Mouse (Mus musculus) heart, postnatal 14 days (tissue): Measurements from ENCODE around the gene Olfr1387. TPM values are rescaled to one million over a fixed set of nuclear protein-coding genes. Genes with fewer than 3 reads are reported as not detected.
A peak's percentile ranks its signal among the peaks of the same experiment; 100 is the strongest.
"Not testable (repeated sequence)": the region's sequence is repeated elsewhere in the genome, so short reads cannot be mapped to it uniquely, and the experiment has no call there.

ENCODE experiments used
- DNase-seq, 2 experiments: peaks; one replicate each; pipeline ENCODE4 v3.0.0; 2021 to 2022
- intact Hi-C: fragments of 180-260 bp; cut with DNase I; formaldehyde crosslinking; loops from one replicate; pipeline ENCODE4 v1.15.1; 2025
- long read RNA-seq, 2 experiments: library from polyadenylated mRNA; stranded (forward); transcript quantifications; one replicate each; pipeline ENCODE4 v2.0.0; 2021
- total RNA-seq, 2 experiments: library from RNA; stranded (reverse); gene quantifications; 2 replicates each; pipeline ENCODE4 v1.2.3; 2021

Olfr1387 gene
- under 1 TPM in 1 of 2 experiments, not detected in 1; 0.05 TPM for total RNA-seq
- long read RNA-seq, experiment 1, result 0 reads
- long read RNA-seq, experiment 2, result 0 reads

DNA sequence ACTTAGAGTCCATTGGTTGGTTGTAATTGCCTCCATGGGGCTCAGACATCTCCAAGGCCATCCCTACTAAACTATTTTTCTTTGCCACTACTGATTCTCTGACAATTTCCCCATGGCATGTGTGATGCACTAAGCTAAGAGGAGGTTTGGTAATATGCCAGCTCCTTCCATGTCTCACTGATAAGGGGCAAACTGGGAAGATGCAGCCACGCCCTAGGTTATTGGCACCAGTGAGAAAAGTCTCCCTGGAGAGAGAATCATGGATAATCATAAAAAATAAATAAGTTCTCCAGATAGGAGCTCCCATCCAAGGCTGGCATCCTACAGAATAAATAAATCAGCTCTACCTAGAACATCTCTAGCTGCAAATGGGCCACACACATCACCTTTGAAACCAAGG lies at the start of gene Olfr1387:
TSS of gene Olfr1387 (plus strand) at position 301 of the 400 bp plus-strand sequence.
- no peak for DNase-seq
- intact Hi-C loops, result no loop called here

DNA sequence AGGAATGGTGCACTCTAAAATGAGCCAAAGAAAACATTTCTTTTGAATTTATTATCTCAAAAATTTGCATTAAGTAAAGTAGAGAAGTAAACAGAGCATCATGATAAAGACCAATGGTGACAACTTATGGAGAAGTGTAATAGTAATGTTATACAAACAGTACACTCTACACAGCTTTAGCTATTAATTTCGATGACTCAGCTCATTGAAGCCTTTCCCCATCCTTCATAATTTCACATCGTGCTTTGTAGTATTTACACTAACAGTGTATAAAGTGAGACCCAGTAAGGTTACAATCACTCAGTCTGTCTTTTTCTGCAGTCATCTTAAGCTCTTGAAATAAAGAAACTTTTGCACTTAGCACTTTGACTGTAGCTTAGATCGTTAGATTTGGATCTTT lies 48.4 kb upstream of the Olfr1387 start:
- no peak for DNase-seq
- intact Hi-C loops, result no loop called here

DNA sequence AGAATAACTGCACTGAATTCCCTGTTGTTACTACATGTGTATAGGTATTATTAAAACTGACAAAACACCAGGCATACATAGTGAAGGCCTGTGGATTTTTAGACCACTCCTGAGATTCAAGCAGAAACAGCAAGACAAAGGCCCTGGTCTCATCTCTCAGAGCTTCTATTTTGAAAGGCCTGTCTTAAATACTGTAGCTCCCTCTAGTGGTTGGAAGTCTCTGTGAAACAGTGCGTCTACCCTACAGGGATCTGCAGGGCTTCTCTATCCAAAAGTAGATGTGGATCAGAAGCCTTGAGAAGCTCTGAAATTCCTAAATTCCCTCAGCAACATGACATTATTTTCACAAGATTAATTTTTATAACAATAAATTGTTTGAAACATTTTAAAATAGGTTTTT lies 44.6 kb upstream of the Olfr1387 start:
- intact Hi-C loops, result loop anchor here (5.0 kb wide), 1 partner anchor 218 kb away; no protein-coding TSS in a partner anchor
- DNase-seq, result peak in 1 of 2 experiments; percentile 4

DNA sequence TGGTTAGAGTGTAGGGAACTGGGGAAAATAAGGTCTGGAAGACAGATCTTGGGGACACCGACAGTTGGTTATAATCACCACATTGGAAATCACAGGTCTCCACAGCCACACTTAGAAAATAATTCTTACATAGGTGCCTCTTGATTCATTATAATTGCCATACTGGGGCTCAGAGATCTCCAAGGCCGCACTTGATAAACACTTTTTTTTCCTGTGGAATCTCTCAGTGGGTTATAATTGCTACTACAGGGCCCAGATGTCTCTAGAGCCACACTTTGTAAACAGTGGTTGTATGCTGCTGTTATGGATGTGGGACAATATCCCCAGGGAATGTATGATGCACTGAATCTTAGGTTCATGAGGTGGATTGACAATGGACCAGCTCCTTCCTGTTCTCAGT lies 32.4 kb upstream of the Olfr1387 start, which contains the start of gene Olfr1389:
TSS of gene Olfr1389 (plus strand) at position 301 of the 400 bp plus-strand sequence.
- intact Hi-C loops, result no loop called here
- DNase-seq, result no peak

DNA sequence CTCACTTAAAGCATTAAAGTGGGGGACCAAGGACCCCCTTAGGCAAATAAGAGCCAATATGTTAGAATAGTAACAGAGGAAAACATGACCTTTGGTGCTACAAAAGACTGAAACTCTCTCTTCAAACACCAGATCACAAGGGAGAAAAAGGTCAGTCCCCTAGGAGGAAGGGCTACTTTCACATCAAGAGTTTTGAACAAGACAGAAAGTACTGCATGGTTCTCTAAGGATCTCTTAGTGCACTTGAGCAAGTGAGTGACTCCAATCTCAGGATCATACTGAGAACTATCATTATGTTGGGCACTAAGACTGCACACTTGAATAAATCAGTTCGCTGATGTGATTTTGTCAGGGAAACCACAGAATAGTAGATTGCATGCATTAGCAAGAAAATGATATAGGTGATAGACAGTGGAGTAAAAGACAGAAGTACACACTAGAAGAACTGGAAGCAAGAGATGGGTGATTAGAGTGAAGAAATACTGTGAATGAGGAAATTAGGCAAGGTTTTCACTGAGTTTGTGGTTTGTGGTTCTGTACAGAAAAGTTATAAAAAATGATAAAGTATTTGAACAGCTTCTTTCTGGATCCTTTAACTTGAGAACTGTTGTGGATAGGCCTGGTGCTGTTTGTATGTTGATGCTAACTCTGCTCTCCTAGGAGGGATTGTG lies 29.8 kb upstream of the Olfr1387 start:
- intact Hi-C loops, result no loop called here

DNA sequence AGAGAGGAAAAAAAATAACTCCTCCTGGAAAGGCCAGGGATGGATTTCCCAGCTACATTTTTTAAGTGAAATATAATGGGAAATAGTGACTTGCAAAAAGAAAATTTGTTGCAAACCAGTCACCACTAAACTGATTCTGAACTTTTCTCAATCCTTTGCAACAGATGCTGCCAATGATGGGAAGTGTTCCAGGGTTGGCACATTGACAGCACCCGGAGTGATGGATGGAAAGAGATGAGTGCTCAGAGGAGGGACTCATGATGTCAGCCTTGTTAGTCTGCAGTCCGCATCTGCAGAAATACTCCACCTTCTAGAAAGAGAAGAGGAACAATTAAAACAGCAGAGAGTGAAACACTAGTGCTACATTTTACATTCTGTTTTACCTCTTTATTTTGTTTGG lies 25.5 kb upstream of the Olfr1387 start:
- intact Hi-C loops, result no loop called here
- no peak for DNase-seq

More for the DNA sequence above, 29.8 kb upstream of the Olfr1387 start:
- no peak for DNase-seq

DNA sequence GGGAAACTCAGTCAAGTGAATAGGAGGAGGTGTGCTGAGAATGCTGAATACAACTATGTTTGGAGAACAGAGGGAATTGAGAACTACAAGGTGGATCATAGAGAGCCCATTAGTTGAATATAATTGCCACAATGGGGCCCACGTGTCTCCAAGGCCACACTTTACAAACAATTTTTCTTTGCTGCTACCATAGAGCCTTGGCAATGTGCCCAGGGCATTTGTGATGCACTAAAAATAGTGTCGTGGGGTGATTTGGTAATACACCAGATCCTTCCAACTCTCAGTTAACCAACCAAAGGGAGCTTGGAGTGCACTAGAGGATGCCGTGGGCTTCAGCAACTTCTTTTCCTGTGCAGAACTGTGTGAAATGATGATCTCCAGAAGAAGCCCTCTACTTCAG lies 18.7 kb upstream of the Olfr1387 start, which contains the start of gene Olfr1388:
TSS of gene Olfr1388 (plus strand) at position 214 of the 400 bp plus-strand sequence.
- DNase-seq, result peak; percentile 21 to 44

DNA sequence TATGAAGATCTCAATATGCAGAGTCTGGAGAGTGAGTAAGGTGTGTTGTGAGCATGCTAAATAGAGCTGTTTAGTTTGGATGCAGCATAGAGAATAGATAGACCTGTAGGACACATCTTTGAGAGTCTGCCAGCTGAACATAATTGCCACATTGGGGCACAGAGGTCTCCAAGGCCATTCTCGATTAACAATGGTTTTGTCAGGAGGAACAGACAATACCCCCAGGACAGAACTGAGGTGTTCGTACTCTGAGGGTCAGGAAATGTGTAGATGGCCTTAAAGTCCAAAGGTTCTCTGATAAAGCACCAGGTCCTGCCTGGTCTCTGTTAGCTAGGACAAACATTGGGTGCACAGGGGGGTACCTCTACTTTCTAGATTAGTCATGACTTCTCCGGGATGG lies 9.6 kb downstream of the Olfr1387 start, which contains the start of gene Olfr1386:
TSS of gene Olfr1386 (plus strand) at position 301 of the 400 bp plus-strand sequence.
- intact Hi-C loops, DNase-seq: not testable (repeated sequence)

More for the DNA sequence above, 18.7 kb upstream of the Olfr1387 start, which contains the start of gene Olfr1388:
- intact Hi-C loops, result no loop called here

DNA sequence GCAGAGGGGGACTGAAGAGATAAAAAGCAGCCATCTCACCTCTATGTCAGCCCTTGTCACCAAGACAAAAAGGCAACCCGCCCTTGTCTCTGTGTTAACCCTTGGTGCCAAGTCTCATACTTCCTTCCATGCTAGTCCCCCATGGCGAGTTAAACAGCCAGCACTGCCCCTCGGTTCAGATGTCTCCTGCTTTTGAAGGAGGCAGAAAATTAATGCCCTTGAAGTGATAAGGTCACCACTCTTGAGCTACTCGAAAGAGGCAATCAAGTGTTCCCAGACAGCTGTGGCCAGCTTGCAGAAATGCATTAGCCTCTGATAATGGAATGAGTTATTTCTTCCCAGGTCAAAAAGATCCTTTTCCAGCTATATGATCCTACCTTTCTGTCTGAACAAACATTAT lies 30.8 kb downstream of the Olfr1387 start:
- DNase-seq, result no peak
- intact Hi-C loops, result no loop called here

DNA sequence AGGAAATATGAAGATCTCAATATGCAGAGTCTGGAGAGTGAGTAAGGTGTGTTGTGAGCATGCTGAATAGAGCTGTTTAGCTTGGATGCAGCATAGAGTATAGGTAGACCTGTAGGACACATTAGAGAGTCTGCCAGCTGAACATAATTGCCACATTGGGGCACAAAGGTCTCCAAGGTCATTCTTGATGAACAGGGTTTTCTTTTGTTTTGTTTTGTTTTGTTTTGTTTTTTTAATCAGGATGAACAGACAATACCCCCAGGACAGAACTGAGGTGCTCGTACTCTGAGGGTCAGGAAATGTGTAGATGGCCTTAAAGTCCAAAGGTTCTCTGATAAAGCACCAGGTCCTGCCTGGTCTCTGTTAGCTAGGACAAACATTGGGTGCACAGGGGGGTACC lies 33.6 kb downstream of the Olfr1387 start, which contains the start of gene Olfr1385:
TSS of gene Olfr1385 (plus strand) at position 301 of the 400 bp plus-strand sequence.
- not testable (repeated sequence) for DNase-seq

More for the DNA sequence above, 33.6 kb downstream of the Olfr1387 start, which contains the start of gene Olfr1385:
- intact Hi-C loops, result not testable (repeated sequence)

Other genes starting within 250 kb of the Olfr1387 start
- 10 to 100 TPM; 59.3 to 68.4 TPM for gene Mgat1, start 211.2 kb upstream of the Olfr1387 start, total RNA-seq
- under 1 TPM; 0.32 to 0.48 TPM for gene Olfr1393, start 177.0 kb upstream of the Olfr1387 start, total RNA-seq
- gene Olfr1392, start 170.1 kb upstream of the Olfr1387 start, total RNA-seq, result not detected
- gene Olfr10, start 150.6 kb upstream of the Olfr1387 start, total RNA-seq, result not detected
- gene Olfr1391, start 132.6 kb upstream of the Olfr1387 start, total RNA-seq, result not detected
- not detected for gene Olfr1390, start 120.2 kb upstream of the Olfr1387 start, total RNA-seq
- gene Olfr1389, start 32.3 kb upstream of the Olfr1387 start, total RNA-seq, result not detected
- gene Olfr1388, start 18.7 kb upstream of the Olfr1387 start, total RNA-seq, result under 1 TPM in 1 of 2 experiments, not detected in 1; 0.07 TPM
- not detected for gene Olfr1386, start 9.7 kb downstream of the Olfr1387 start, total RNA-seq
- not detected for gene Olfr1385, start 33.7 kb downstream of the Olfr1387 start, total RNA-seq
- under 1 TPM; 0.22 to 0.26 TPM for gene Olfr1384, start 51.4 kb downstream of the Olfr1387 start, total RNA-seq
- gene Olfr1383, start 64.3 kb downstream of the Olfr1387 start, total RNA-seq, result under 1 TPM; 0.41 to 0.63 TPM
- gene Olfr1382, start 72.9 kb downstream of the Olfr1387 start, total RNA-seq, result not detected
- not detected for gene Olfr1381, start 88.1 kb downstream of the Olfr1387 start, total RNA-seq
- gene Olfr1380, start 101.5 kb downstream of the Olfr1387 start, total RNA-seq, result not detected
- gene Flt4, start 153.9 kb downstream of the Olfr1387 start, total RNA-seq, result 10 to 100 TPM; 11.1 to 11.6 TPM
- 10 to 100 TPM in 1 of 2 experiments, not detected in 1; 58.2 TPM for gene Scgb3a1, start 208.3 kb downstream of the Olfr1387 start, total RNA-seq